Mouse (Mus musculus) heart, adult 10 weeks (tissue): ENCODE results near the gene Tmem102. TPM values are rescaled to one million over a fixed set of nuclear protein-coding genes. Genes with fewer than 3 reads are reported as not detected.

Experiments used
- polyA plus RNA-seq: library from polyadenylated mRNA; stranded (reverse); fragments of 350-450 nt; fragmentation: Illumina TruSeq; extraction: RNeasy Lipid Tissue Mini Kit (QIAGEN cat#74804); gene quantifications from one replicate; pipeline ENCODE4 v1.2.3, GENCODE M21; 2014; ENCODE audit warnings: low read depth, low replicate concordance

Gene Tmem102
- polyA plus RNA-seq: not detected

DNA sequence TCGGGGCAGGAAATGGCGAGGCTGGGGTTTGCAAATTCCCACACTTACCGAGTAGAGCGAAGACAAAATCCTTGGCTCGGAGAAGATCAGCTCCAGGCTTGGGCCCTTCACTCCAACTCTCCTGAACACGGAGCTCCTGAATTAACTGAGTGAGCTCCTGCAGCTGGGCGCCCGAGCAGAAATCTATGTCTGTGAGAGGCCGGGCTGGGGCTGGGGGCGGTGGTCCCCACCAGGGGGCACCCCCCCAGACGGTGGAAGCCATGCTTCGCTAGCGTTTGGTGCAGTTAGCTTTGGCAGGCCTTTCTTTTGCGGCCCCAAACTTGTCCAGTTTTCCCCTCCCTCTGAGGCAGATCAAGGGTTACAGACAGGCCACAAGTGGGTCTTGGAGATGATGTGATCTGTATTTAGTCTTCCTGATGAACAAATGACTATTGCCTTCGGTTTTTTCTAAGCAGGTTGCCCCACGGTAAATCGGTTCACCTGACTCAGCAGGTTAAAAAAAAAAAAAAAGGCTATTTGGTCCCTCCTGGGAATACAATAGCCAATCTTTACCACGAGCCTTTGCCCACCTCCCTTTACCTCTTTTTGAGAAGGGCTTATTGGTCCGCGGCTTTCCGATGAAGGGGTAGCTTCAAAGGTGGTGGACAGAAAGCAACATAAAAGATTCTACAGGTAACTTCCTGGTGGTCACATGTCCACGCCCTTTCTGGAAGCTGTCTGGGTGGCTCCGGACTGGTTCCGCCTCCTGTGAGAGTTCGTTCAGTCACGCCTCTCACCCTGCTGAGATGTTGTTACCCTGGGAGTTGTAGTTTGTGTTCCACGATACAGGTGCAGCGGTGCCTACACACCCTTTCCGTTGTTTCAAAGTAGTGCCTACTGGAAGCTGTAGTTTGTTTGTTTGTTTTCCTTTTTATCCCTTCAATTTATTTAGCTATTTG is at the start of gene Tmem102:
TSS of gene Tmem102 (minus strand) at position 653 of the 938 bp plus-strand sequence.

DNA sequence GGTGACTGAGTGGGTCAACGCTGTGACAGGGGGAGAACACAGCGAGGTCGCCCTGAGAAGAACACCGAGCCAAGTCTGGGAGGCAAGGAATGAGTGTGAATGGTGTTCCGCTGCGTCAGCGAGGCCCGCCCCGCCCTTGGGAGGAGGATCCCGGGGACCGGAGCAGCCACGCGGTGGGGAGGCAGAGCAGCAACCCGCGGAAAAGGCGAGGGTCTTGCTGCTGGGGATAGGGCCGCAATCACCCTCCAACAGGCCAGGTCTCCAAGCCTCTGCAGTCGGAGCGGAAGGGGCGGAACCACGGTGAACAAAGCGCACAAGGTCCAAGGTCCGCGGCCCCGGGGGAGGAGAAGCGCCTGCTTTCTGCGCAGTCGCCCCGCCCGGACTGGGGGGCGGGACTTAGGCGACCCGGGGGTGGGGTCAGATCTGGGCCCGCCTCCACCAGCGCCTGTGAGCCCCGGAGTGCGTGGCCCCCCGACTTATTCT is 40.8 kb upstream of the Tmem102 start, which contains the start of gene Plscr3:
TSS of gene Plscr3 (plus strand) at position 179 of the 483 bp plus-strand sequence.

GRCm38 (mm10) chr11:69837952-69838713 is 32.7 kb upstream of the Tmem102 start, which contains the start of gene Tmem256:
Gene Tmem256 (plus strand): TSS chr11:69838514.

DNA sequence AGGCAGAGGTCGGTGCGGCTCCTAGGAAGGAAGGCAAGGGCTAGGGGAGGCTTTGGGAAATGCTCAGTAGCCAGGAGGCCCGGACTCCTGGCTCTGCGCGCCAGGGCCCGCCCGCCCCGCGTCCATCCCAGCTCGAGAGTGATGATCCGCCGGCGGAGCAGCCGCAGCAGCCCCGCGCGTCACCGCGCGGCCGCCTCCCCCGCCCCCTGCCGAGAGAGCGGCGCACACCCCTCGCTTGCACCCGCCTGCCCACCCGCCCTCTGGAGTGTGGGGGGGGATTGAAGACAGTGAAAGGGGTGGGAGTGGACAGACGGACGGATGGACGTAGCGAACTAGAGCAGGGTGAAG is 32.2 kb upstream of the Tmem102 start, which contains the start of gene Nlgn2:
TSS of gene Nlgn2 (minus strand) at position 181 of the 348 bp plus-strand sequence.

DNA sequence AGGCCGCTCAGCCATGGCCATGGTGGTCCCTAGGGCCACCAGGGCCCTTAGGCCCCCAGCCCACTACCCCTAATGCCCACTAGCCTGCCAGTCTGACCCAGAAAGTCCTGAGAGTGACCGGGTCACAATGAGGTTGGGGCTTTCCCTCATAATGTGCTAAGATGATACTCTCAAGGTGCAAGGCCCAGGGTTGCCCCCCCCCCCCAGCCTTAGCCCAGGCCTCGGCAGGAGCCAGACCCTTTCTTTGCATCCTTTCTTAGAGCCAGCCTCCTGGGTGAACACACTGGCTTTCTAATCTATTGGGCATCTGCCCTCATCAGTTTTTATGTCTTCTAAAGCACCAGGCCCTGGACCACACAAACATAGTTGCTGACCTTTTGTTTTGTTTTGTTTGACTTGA is 16.7 kb upstream of the Tmem102 start, which contains the start of gene Spem1:
TSS of gene Spem1 (minus strand) at position 101 of the 400 bp plus-strand sequence.

DNA sequence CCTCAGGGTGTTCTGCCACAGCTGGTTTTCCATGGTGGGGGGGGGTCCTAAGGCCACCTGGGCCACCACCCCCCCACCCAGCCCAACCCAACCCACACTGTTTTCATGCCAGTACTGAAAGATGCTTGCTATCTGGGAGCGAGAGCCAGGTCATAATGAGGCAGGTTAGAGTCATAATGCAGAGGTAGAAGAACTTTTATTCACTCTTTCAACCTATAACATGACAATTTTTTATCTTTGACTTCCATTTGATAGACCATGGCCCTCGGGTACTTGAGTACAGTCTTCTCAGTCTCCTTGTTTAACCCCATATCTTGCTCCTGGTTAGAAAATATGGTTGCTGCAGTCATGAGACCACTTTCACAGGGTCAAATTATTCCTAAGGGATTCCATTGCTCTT is 12.9 kb upstream of the Tmem102 start, which contains the start of gene Spem2:
TSS of gene Spem2 (minus strand) at position 101 of the 400 bp plus-strand sequence.

DNA sequence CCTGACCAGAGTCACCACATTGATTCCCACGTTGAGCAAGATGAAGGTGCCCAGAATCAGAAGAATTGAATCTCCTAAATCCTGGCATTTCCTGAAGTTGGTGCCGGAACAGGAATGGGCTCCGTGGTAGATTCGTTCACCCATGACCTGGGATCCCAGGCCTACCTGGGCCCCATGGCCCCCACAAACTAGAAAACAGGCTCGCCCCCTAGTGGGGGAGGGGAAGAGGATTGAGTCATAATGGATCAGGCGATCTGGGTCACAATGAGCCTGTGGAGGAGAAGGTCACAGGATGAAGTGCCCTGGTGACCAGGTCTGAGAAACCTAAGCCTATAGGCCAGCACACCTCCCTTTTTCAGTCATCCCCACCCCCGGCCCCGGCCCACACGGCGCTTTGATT is 9.7 kb upstream of the Tmem102 start, which contains the start of gene Gm39566:
TSS of gene Gm39566 (minus strand) at position 144 of the 400 bp plus-strand sequence.

DNA sequence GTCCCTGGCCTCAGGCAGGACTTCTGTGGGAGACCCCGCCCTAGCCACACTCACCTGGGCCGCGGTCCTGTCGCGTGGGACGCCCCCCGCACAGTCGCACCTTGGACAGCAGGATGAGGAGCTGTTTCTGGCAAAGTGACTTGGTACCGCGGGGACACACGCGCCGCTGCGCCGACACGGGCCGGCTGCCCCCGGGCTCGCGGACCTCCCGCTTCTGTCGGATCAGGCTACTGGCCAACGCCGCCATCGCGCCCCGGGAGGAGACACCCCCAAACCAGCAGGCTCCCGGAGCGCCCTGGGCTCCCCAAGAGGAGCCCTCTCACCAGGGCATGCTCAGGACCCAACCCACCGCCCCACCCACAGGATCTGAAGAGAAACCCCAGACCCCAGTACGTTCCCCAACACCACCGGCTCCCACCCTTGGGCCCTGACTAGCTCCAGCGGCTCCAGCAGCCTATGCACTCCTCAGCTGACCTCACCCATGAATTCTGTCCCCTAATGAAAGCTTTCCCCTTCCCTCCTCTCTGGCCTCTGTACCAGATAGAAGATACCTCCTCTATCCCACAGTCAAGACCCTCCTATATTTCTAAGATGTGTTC is 3.9 kb downstream of the Tmem102 start, which contains the start of gene Fgf11:
TSS of gene Fgf11 (minus strand) at position 479 of the 599 bp plus-strand sequence.

DNA sequence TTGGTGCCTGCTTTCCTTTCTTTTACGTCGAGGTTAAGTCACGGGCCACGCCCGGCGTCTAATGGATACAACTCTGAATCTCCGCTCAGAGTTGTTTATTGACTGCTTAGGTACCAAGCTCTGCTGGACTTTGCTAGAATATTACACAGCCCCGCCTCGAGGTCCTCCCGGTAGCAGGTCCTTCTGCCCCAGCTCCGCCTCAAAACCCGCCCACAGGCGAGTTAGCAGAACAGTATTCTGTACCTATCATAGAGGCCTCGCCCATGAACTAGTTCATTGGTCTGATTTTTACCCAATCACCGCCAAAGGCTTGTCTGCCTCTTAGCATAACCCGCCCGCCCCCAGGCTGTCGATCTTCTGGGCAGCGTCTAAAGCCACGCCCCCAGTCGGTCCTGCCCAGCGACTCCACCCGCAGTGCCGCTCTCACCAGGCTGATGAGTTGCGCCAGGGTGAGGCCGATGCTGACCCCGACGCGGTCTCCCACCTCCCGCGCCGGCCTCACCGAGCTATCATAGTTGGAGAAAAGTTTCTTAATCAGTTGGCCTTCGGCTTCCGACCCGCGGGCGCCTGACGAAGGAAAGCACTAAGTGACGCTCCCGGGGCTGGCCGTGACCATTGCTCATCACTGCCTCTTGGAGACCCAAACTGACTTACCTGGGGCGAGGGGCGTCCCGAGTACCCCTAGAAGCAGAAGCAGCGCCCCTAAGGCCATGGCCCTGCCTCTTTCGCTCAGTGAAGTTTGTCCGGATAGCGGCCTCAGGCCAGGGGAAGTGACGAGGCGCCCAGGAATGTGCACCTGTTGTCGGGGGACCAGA is 10.0 kb downstream of the Tmem102 start, which contains the start of gene Chrnb1:
TSS of gene Chrnb1 (minus strand) at position 776 of the 815 bp plus-strand sequence.

GRCm38 (mm10) chr11:69765221-69766125 is 40.0 kb downstream of the Tmem102 start, which contains the start of gene Zbtb4:
Gene Zbtb4 (plus strand): TSS chr11:69765912.

DNA sequence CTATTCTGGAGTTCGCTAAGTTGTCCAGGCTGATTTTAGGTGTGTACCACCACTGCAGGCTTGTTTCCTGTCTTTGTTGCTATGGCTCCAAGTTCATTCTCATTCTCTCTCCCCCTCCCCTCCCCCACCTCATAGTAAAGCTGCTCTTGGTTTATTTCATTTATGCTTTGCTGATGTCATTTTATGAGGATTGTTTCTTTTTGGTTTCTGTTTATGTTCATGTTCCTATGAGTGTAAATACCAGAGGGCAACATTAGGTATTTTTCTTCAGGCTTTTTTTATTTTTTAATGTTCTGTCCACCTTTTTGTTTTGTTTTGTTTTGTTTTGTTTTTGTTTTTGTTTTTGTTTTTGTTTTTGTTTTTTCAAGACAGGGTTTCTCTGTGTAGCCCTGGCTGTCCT is 43.6 kb downstream of the Tmem102 start, which contains the start of gene Slc35g3:
TSS of gene Slc35g3 (minus strand) at position 101 of the 400 bp plus-strand sequence.

GRCm38 (mm10) chr11:69758478-69758970 is 46.9 kb downstream of the Tmem102 start, which contains the start of gene Polr2a:
Gene Polr2a (minus strand): TSS chr11:69758637.

Other genes starting within 250 kb of the Tmem102 start
- gene Efnb3, start 245.4 kb downstream of the Tmem102 start, polyA plus RNA-seq: 54.0 TPM
- gene Wrap53, start 225.4 kb downstream of the Tmem102 start, polyA plus RNA-seq: 7.1 TPM
- gene Trp53, start 225.3 kb downstream of the Tmem102 start, polyA plus RNA-seq: 15.7 TPM
- 18.5 TPM for gene Atp1b2, start 199.7 kb downstream of the Tmem102 start, polyA plus RNA-seq
- gene Shbg, start 187.7 kb downstream of the Tmem102 start, polyA plus RNA-seq: not detected
- 7.8 TPM for gene Sat2, start 183.6 kb downstream of the Tmem102 start, polyA plus RNA-seq
- 102 TPM for gene Fxr2, start 172.6 kb downstream of the Tmem102 start, polyA plus RNA-seq
- not detected for gene Sox15, start 150.3 kb downstream of the Tmem102 start, polyA plus RNA-seq
- 26.2 TPM for gene Mpdu1, start 143.0 kb downstream of the Tmem102 start, polyA plus RNA-seq
- 10.7 TPM for gene Cd68, start 139.5 kb downstream of the Tmem102 start, polyA plus RNA-seq
- gene Eif4a1, start 133.2 kb downstream of the Tmem102 start, polyA plus RNA-seq: 274 TPM
- 55.9 TPM for gene Senp3, start 123.5 kb downstream of the Tmem102 start, polyA plus RNA-seq
- 3.4 TPM for gene Tnfsf13, start 119.8 kb downstream of the Tmem102 start, polyA plus RNA-seq
- gene Tnfsf12, start 109.8 kb downstream of the Tmem102 start, polyA plus RNA-seq: 19.9 TPM
- gene Tnfsfm13, start 109.5 kb downstream of the Tmem102 start, polyA plus RNA-seq: 10.4 TPM
- gene Polr2a, start 47.0 kb downstream of the Tmem102 start, polyA plus RNA-seq: 20.8 TPM
- gene Slc35g3, start 43.7 kb downstream of the Tmem102 start, polyA plus RNA-seq: not detected
- gene Zbtb4, start 39.7 kb downstream of the Tmem102 start, polyA plus RNA-seq: 24.0 TPM
- 7.0 TPM for gene Chrnb1, start 9.7 kb downstream of the Tmem102 start, polyA plus RNA-seq
- gene Fgf11, start 3.8 kb downstream of the Tmem102 start, polyA plus RNA-seq: 3.8 TPM
- not detected for gene Gm39566, start 9.7 kb upstream of the Tmem102 start, polyA plus RNA-seq
- gene Spem2, start 12.8 kb upstream of the Tmem102 start, polyA plus RNA-seq: not detected
- not detected for gene Spem1, start 16.6 kb upstream of the Tmem102 start, polyA plus RNA-seq
- 5.0 TPM for gene Nlgn2, start 32.2 kb upstream of the Tmem102 start, polyA plus RNA-seq
- 282 TPM for gene Tmem256, start 32.9 kb upstream of the Tmem102 start, polyA plus RNA-seq
- gene Plscr3, start 40.8 kb upstream of the Tmem102 start, polyA plus RNA-seq: 23.8 TPM
- gene Tnk1, start 53.1 kb upstream of the Tmem102 start, polyA plus RNA-seq: not detected
- not detected for gene Tmem95, start 72.4 kb upstream of the Tmem102 start, polyA plus RNA-seq
- 4.2 TPM for gene Kctd11, start 75.8 kb upstream of the Tmem102 start, polyA plus RNA-seq
- gene Acap1, start 89.9 kb upstream of the Tmem102 start, polyA plus RNA-seq: 0.81 TPM
- 2.9 TPM for gene 2810408A11Rik, start 95.4 kb upstream of the Tmem102 start, polyA plus RNA-seq
- gene Neurl4, start 95.4 kb upstream of the Tmem102 start, polyA plus RNA-seq: 37.7 TPM
- 44.4 TPM for gene Gps2, start 108.3 kb upstream of the Tmem102 start, polyA plus RNA-seq
- 482 TPM for gene Eif5a, start 116.3 kb upstream of the Tmem102 start, polyA plus RNA-seq
- 32.3 TPM for gene Ybx2, start 130.2 kb upstream of the Tmem102 start, polyA plus RNA-seq
- 385 TPM for gene Slc2a4, start 142.6 kb upstream of the Tmem102 start, polyA plus RNA-seq
- 0.58 TPM for gene Cldn7, start 159.2 kb upstream of the Tmem102 start, polyA plus RNA-seq
- gene Ctdnep1, start 175.5 kb upstream of the Tmem102 start, polyA plus RNA-seq: 146 TPM
- 52.8 TPM for gene Elp5, start 176.9 kb upstream of the Tmem102 start, polyA plus RNA-seq
- gene Gabarap, start 185.5 kb upstream of the Tmem102 start, polyA plus RNA-seq: 418 TPM
- gene Phf23, start 190.2 kb upstream of the Tmem102 start, polyA plus RNA-seq: 25.3 TPM
- gene Dvl2, start 195.0 kb upstream of the Tmem102 start, polyA plus RNA-seq: 5.6 TPM
- 1,086 TPM for gene Acadvl, start 209.8 kb upstream of the Tmem102 start, polyA plus RNA-seq
- 3.2 TPM for gene Dlg4, start 211.3 kb upstream of the Tmem102 start, polyA plus RNA-seq
- 0.50 TPM for gene Asgr1, start 248.5 kb upstream of the Tmem102 start, polyA plus RNA-seq